Mouse (Mus musculus): ENCODE data around the gene Tekt4. TPM values are rescaled to one million over a fixed set of nuclear protein-coding genes. Genes with fewer than 3 reads are reported as not detected.

Tekt4 gene
- polyA plus RNA-seq, 1 experiment from 2014 or later, result 0.35 TPM

DNA sequence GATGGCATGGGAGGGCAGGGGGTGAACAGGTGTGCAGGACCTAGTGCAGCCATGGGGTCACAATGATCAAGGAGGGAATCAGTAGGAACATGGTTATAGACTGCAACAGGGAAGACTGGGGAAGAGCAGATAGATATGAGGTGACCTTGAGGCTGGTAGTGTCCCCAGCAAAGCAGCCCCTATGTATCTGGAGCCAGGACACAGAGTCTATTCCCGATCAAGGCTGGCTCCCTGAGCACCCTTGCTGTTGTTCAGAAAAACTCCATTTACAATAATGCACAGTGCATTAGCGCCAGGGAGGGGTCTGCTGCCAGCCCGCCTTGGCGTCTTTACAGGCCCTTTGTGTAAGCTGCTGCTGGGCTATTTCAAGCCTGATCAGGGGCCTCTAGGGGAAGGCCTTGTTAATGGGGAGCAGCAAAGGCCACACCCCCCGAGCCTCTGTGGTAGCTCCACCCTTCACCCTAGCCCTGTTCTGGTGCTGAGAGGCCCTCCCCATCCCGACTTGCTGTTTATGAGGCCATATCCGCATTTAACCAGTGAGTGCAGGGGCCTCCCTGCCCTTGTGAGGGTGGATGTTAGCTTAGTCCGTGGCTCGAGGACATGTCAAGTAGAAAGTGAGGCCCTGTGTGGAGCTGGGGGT, 7.9 kb downstream of the Tekt4 start:
- DNase-seq (ENCODE audit: low spot score) (peak; percentile 72), ATAC-seq (replicated peaks; ENCODE audit: low FRiP score, low TSS enrichment, low read depth) (peak; percentile 90)
- WGBS, result 9% methylated on average over 9 of the region's 9 CpGs
- H3K27me3 ChIP-seq (replicated peaks; ENCODE audit: control insufficient read depth, insufficient read depth, low read length), result no peaks in the 10 kb centered on the region
- H3K4me1 ChIP-seq (replicated peaks; ENCODE audit: control insufficient read depth, insufficient read depth, low read length), result peaks cover 13% of the 10 kb centered on the region
- H3K9ac ChIP-seq (ENCODE audit: low read length), result no peak overlapping the region
- H3K36me3 ChIP-seq (ENCODE audit: control insufficient read depth, insufficient read depth, low read length), result no peaks in the 10 kb centered on the region
- peak overlapping the region; percentile 7 for H3K4me2 ChIP-seq (ENCODE audit: low read length)
- 0 out of 2 replicates have a peak, but pooled peaks cover 3% of the 10 kb centered on the region for H3K9me3 ChIP-seq (ENCODE audit: control insufficient read depth, low read length)
- H3K4me3 ChIP-seq (ENCODE audit: low read depth, low read length), result no peak overlapping the region
- peak overlapping the region; percentile 51; the same call in 1 of the 2 replicates for H3K27ac ChIP-seq (ENCODE audit: low read depth)

DNA sequence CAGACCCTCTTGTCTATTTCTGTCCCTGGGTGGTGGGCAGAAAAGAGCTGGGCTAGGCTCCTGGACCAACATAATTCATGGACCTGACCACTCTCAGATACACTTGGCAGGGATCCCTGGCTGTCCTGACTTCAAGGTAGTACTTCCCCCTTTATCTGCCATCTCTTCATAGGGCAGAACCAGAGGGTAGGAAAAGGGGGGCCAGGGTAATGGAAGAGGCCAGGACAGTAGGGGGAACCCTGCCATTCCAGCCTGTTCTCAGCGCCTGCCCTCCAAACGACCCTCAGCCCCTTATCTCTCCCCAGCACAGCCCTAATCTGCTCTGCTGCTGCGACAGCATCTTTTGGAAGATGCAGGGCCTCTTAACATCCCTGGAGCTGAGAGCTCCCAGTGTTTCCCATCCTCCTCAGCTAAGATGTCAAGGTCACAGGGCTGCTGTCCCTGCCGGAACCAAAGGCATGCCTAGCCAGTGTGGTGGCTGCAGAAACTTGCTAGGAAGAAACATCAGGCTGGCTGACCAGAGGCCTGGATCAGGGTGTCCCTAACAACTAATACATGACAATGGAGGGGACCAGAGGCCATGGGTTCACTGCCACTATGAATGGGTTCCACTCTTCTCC, 9.0 kb downstream of the Tekt4 start:
- DNase-seq (ENCODE audit: low spot score), result no peak
- ATAC-seq (replicated peaks; ENCODE audit: low FRiP score, low TSS enrichment, low read depth), result no peak
- Histone ChIP-seq H3K36me3 (ENCODE audit: control insufficient read depth, insufficient read depth, low read length) (no peaks in the 10 kb centered on the region), H3K27ac (ENCODE audit: low read depth) (no peak overlapping the region), H3K4me3 (ENCODE audit: low read depth, low read length) (no peak overlapping the region), H3K27me3 (replicated peaks; ENCODE audit: control insufficient read depth, insufficient read depth, low read length) (no peaks in the 10 kb centered on the region), H3K9ac (ENCODE audit: low read length) (no peak overlapping the region), H3K4me2 (ENCODE audit: low read length) (no peak overlapping the region), H3K4me1 (replicated peaks; ENCODE audit: control insufficient read depth, insufficient read depth, low read length) (peaks cover 13% of the 10 kb centered on the region), H3K9me3 (ENCODE audit: control insufficient read depth, low read length) (0 out of 2 replicates have a peak, but pooled peaks cover 3% of the 10 kb centered on the region)
- WGBS, result 40% methylated on average over 4 of the region's 4 CpGs

DNA sequence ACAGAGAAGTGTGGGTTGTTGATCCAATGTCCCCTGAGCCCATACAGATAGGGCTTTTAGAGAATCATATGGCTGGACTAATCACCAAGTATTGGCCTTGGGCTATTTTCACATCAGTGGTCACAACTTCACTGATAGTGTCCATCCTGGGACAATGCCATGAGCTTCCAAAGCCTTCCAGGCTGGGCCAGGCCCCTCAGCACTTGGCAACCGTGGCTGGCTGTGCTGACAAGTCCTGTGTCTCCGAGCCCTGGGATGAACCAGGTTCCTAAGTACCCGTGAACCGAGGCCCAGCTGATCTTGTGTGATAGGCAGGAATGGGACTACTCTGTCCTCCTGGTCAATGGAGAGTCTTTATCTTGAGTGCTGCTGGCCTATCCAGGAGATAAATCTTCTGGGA, 9.7 kb downstream of the Tekt4 start:
- Histone ChIP-seq H3K27ac (ENCODE audit: low read depth) (no peak overlapping the region), H3K4me3 (ENCODE audit: low read depth, low read length) (no peak overlapping the region), H3K9ac (ENCODE audit: low read length) (no peak overlapping the region), H3K9me3 (ENCODE audit: control insufficient read depth, low read length) (0 out of 2 replicates have a peak, but pooled peaks cover 3% of the 10 kb centered on the region), H3K27me3 (replicated peaks; ENCODE audit: control insufficient read depth, insufficient read depth, low read length) (no peaks in the 10 kb centered on the region), H3K4me1 (replicated peaks; ENCODE audit: control insufficient read depth, insufficient read depth, low read length) (peaks cover 13% of the 10 kb centered on the region), H3K36me3 (ENCODE audit: control insufficient read depth, insufficient read depth, low read length) (no peaks in the 10 kb centered on the region), H3K4me2 (ENCODE audit: low read length) (no peak overlapping the region)
- WGBS, result 83% methylated on average over 4 of the region's 4 CpGs
- ATAC-seq (replicated peaks; ENCODE audit: low FRiP score, low TSS enrichment, low read depth), result no peak
- DNase-seq (ENCODE audit: low spot score), result no peak

DNA sequence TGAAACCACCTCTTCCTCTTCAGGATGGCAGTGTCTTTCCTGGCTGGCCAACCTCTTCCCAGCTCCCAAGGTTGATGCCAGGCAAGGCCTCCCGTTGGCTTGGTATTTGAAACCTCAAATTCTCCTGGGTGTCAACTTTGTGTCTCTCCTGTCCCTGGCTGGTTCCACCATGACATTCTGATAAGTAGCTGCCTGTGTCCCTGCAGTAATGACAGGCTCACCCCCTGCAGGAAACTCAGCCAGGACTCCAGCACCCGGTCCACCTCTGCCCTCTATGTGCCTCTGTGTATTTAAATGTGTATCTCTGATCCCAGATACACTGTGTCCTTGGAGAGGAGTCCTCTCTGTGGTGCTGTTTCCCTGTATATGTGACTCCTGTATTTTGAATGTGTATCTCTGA, 11.8 kb downstream of the Tekt4 start:
- H3K27me3 ChIP-seq (replicated peaks; ENCODE audit: control insufficient read depth, insufficient read depth, low read length), result no peaks in the 10 kb centered on the region
- no peak overlapping the region for H3K9ac ChIP-seq (ENCODE audit: low read length)
- no peak overlapping the region for H3K4me2 ChIP-seq (ENCODE audit: low read length)
- H3K4me1 ChIP-seq (replicated peaks; ENCODE audit: control insufficient read depth, insufficient read depth, low read length), result peaks cover 15% of the 10 kb centered on the region
- no peak overlapping the region for H3K27ac ChIP-seq (ENCODE audit: low read depth)
- 85% methylated on average over 2 of the region's 2 CpGs for WGBS
- no peaks in the 10 kb centered on the region for H3K9me3 ChIP-seq (ENCODE audit: control insufficient read depth, low read length)
- no peak overlapping the region for H3K4me3 ChIP-seq (ENCODE audit: low read depth, low read length)
- no peak for ATAC-seq (replicated peaks; ENCODE audit: low FRiP score, low TSS enrichment, low read depth)
- no peak for DNase-seq (ENCODE audit: low spot score)
- H3K36me3 ChIP-seq (ENCODE audit: control insufficient read depth, insufficient read depth, low read length), result no peaks in the 10 kb centered on the region

DNA sequence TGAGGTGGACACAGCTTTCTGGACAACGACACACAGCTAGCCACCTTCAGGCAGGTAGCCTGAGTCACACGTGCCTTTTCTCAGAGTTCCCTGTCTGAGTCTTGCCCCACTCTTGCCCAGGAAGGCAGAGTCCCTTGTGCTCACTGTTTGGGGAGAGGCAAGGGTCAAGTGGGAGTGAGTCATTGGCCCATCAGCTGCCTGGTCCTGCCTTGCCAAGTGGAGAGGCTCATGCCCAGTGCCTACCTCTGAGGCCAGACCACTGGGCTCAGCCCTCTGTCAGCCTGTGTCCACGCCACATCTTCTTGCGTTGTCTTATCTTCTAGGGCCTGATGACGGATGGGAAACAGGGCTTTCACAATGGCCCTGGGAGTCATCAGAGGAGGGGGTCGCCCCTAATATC, 13.4 kb downstream of the Tekt4 start:
- no peaks in the 10 kb centered on the region for H3K9me3 ChIP-seq (ENCODE audit: control insufficient read depth, low read length)
- no peak overlapping the region for H3K9ac ChIP-seq (ENCODE audit: low read length)
- no peak for DNase-seq (ENCODE audit: low spot score)
- no peaks in the 10 kb centered on the region for H3K27me3 ChIP-seq (replicated peaks; ENCODE audit: control insufficient read depth, insufficient read depth, low read length)
- H3K27ac ChIP-seq (ENCODE audit: low read depth), result no peak overlapping the region
- H3K36me3 ChIP-seq (ENCODE audit: control insufficient read depth, insufficient read depth, low read length), result no peaks in the 10 kb centered on the region
- peaks cover 7% of the 10 kb centered on the region for H3K4me1 ChIP-seq (replicated peaks; ENCODE audit: control insufficient read depth, insufficient read depth, low read length)
- no peak overlapping the region for H3K4me2 ChIP-seq (ENCODE audit: low read length)
- no peak overlapping the region for H3K4me3 ChIP-seq (ENCODE audit: low read depth, low read length)
- WGBS, result 66% methylated on average over 6 of the region's 6 CpGs
- ATAC-seq (replicated peaks; ENCODE audit: low FRiP score, low TSS enrichment, low read depth), result no peak

DNA sequence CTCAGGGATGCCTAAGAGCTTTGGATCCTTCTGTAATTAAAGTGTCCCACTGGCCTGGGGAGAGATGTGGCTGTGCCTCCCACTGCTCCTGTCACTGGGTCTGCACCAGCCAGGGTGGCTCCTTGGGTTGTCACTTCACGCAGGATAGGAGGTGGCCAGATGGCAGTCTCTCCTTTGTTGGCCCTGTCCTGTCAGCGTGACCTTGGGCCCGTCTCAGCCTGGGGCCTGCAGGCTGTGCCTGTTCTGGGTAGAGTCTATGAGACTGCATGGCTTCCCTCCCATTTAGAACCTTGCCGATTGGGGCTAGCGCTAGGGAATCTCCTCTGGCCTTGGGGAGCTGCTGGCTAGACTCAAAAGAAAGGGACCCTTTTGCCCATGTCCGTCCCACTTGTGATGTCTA, 13.9 kb downstream of the Tekt4 start:
- Histone ChIP-seq H3K27me3 (replicated peaks; ENCODE audit: control insufficient read depth, insufficient read depth, low read length) (no peaks in the 10 kb centered on the region), H3K9ac (ENCODE audit: low read length) (no peak overlapping the region), H3K4me2 (ENCODE audit: low read length) (no peak overlapping the region), H3K9me3 (ENCODE audit: control insufficient read depth, low read length) (no peaks in the 10 kb centered on the region), H3K4me3 (ENCODE audit: low read depth, low read length) (no peak overlapping the region), H3K36me3 (ENCODE audit: control insufficient read depth, insufficient read depth, low read length) (no peaks in the 10 kb centered on the region), H3K4me1 (replicated peaks; ENCODE audit: control insufficient read depth, insufficient read depth, low read length) (0 out of 2 replicates have a peak, but pooled peaks cover 3% of the 10 kb centered on the region), H3K27ac (ENCODE audit: low read depth) (no peak overlapping the region)
- ATAC-seq (replicated peaks; ENCODE audit: low FRiP score, low TSS enrichment, low read depth) (no peak), DNase-seq (ENCODE audit: low spot score) (no peak)
- 66% methylated on average over 6 of the region's 6 CpGs for WGBS

DNA sequence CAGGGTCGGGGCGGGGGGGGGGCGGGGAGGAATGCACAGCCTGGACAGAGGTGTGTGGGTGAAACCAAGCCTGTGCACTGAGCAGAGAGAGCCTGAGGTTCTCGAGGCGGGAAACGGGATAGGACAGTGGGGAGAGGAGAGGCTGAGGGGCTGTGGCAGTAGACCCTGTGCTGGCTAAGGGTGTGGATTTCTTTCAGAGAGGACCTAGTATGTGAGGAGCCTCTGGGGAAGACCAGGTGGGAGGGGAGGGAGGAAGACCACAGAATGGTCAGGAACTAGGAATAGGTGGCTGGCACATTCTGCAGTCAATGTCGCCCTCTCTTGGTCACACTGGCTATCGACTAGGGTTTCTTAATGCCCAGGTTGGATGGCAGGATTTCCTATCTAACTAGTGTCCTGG, 15.4 kb downstream of the Tekt4 start:
- Histone ChIP-seq H3K27ac (ENCODE audit: low read depth) (no peak overlapping the region), H3K4me1 (replicated peaks; ENCODE audit: control insufficient read depth, insufficient read depth, low read length) (0 out of 2 replicates have a peak, but pooled peaks cover 3% of the 10 kb centered on the region), H3K4me3 (ENCODE audit: low read depth, low read length) (no peak overlapping the region), H3K27me3 (replicated peaks; ENCODE audit: control insufficient read depth, insufficient read depth, low read length) (no peaks in the 10 kb centered on the region), H3K9me3 (ENCODE audit: control insufficient read depth, low read length) (no peaks in the 10 kb centered on the region), H3K9ac (ENCODE audit: low read length) (no peak overlapping the region), H3K4me2 (ENCODE audit: low read length) (no peak overlapping the region), H3K36me3 (ENCODE audit: control insufficient read depth, insufficient read depth, low read length) (no peaks in the 10 kb centered on the region)
- DNase-seq (ENCODE audit: low spot score), result peak; percentile 90
- ATAC-seq (replicated peaks; ENCODE audit: low FRiP score, low TSS enrichment, low read depth), result no peak; the same call in 1 of the 2 replicates
- 29% methylated on average over 8 of the region's 8 CpGs for WGBS

DNA sequence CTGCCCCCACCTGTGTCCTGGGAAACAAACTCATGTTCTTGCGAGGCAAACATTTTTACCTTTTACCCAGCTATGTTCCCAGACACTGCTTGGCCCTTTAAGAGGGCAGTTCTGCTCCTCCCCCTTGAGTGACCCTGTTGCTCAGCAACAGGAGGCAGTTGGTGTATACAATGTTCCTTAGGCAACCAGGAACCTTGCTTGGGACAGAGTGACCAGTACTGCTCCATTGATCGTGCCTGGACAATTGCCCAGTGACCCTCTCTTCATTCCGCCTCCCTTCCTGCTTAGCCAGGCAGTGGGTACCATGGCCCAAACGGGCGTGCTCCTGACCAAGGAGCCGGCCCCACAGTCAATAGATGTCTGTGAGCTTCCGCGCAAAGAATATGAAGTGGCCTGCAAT, 17.0 kb downstream of the Tekt4 start:
- no peaks in the 10 kb centered on the region for H3K27me3 ChIP-seq (replicated peaks; ENCODE audit: control insufficient read depth, insufficient read depth, low read length)
- H3K36me3 ChIP-seq (ENCODE audit: control insufficient read depth, insufficient read depth, low read length), result no peaks in the 10 kb centered on the region
- 37% methylated on average over 8 of the region's 8 CpGs for WGBS
- ATAC-seq (replicated peaks; ENCODE audit: low FRiP score, low TSS enrichment, low read depth) (no peak), DNase-seq (ENCODE audit: low spot score) (no peak)
- no peak overlapping the region for H3K9ac ChIP-seq (ENCODE audit: low read length)
- 0 out of 2 replicates have a peak, but pooled peaks cover 3% of the 10 kb centered on the region for H3K4me1 ChIP-seq (replicated peaks; ENCODE audit: control insufficient read depth, insufficient read depth, low read length)
- no peaks in the 10 kb centered on the region for H3K9me3 ChIP-seq (ENCODE audit: control insufficient read depth, low read length)
- H3K4me3 ChIP-seq (ENCODE audit: low read depth, low read length), result no peak overlapping the region
- H3K4me2 ChIP-seq (ENCODE audit: low read length), result no peak overlapping the region
- H3K27ac ChIP-seq (ENCODE audit: low read depth), result no peak overlapping the region

DNA sequence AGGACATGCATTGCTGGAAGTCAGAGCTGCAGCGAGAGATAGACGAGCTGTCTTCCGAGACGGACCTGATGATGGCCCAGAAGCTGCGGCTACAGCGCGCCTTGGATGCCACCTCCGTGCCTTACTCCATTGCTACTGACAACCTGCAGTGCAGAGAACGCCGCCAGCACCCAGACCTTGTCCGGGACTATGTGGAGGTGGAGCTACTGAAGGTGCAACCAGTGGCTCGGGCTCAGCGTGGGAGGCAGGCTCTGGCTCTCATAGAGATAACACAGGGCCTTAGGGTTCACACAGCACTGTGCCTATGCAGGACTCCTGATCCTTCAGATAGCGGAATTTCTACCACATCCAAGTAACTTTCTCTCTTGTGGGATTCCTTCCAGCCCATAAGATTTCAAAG, 17.6 kb downstream of the Tekt4 start:
- 49% methylated on average over 14 of the region's 14 CpGs for WGBS
- no peaks in the 10 kb centered on the region for H3K36me3 ChIP-seq (ENCODE audit: control insufficient read depth, insufficient read depth, low read length)
- ATAC-seq (replicated peaks; ENCODE audit: low FRiP score, low TSS enrichment, low read depth), result no peak
- DNase-seq (ENCODE audit: low spot score), result no peak
- no peak overlapping the region for H3K4me3 ChIP-seq (ENCODE audit: low read depth, low read length)
- no peak overlapping the region for H3K9ac ChIP-seq (ENCODE audit: low read length)
- H3K4me2 ChIP-seq (ENCODE audit: low read length), result no peak overlapping the region
- H3K4me1 ChIP-seq (replicated peaks; ENCODE audit: control insufficient read depth, insufficient read depth, low read length), result 0 out of 2 replicates have a peak, but pooled peaks cover 3% of the 10 kb centered on the region
- no peaks in the 10 kb centered on the region for H3K9me3 ChIP-seq (ENCODE audit: control insufficient read depth, low read length)
- H3K27me3 ChIP-seq (replicated peaks; ENCODE audit: control insufficient read depth, insufficient read depth, low read length), result no peaks in the 10 kb centered on the region
- no peak overlapping the region for H3K27ac ChIP-seq (ENCODE audit: low read depth)
